Mouse (Mus musculus) right cerebral cortex, postnatal 36 days (tissue): ENCODE data around the gene Arl5b.

Experiments
- DNase-seq, 2 experiments: peaks; one replicate each; pipeline ENCODE4 v3.0.0; 2022; ENCODE audit warnings: low spot score in 2 of 2, mixed read lengths in 1 of 2

The Arl5b gene

DNA sequence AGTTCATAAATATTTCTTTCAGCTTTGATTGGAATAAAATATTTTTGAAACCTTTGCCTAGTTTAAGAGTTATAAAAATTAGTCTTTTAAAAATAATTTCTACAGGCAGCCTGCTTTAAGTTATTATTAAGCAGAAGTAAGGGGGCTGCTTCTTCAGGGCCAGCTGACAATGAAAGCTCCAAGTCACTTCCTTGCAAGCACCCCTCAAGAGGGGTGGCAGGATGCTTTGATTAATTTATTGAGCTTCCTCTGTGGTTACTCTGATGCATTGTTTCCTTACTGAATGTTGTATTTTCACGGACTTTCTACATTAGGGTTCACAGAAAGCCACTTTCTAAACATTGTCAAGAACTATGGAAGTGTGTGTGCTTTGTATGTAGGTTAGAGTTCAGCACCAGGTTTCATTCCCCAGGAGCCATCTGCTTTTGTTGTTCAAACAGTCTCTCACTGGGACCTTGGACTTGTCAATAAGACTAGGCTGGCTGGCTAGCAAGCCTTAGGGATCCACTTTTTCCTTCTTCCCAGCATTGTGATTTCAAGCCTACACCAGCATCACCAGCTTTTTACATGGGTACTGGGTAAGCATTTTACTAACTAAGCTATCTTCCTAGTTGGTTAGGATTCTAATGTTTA, 62.7 kb downstream of the Arl5b start:
- DNase-seq, result no peak

DNA sequence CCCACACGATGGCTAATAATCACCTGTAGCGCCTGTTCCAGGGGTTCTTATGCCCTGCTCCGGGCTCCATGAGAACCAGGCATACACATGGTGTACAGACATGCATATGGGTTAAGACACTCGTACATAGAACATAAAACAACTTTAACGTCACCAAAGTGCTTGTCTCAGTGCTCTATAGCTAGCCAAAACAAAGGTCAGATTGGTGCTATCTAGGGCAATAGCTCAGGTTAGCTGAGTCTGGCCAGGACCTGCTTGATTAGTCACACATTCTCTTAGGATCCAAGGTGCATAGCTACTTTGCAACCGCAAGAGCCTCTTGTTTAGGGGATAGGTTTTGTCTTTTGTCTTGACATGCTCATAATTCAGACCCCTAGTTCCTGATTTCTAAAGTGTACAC, 63.5 kb downstream of the Arl5b start:
- no peak for DNase-seq

- DNase-seq, result no peak
Measured at GRCm38 (mm10) chr2:15121217-15121680, 72.1 kb downstream of the Arl5b start.
